Mouse (Mus musculus) embryo, embryonic 9.5 days (tissue): ENCODE data around the gene Nol10.

Experiments
- DNase-seq: peaks from one replicate; pipeline ENCODE4 v3.0.0-alpha.2; 2017; ENCODE audit errors: extremely low spot score

Nol10 gene

DNA sequence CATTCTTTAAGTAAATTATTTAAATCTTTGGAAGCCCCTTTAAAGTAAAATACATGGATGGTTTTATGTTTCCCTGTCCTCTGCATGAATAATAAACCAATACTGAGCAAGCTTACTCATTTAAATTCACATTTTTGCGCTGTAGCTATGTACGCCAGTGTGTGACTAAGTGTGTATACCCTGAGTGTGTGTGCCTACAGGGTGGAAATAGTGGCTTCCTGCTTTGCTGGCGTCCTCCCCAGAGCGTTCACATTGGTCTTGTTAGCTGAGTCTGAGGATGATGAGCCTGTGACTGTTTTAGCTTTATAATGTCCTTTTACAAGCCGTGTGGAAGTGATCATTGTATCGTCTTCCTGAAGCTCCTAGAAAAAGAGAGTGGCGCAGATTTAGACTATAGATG lies 60.1 kb downstream of the Nol10 start:
- no peak for DNase-seq

DNA sequence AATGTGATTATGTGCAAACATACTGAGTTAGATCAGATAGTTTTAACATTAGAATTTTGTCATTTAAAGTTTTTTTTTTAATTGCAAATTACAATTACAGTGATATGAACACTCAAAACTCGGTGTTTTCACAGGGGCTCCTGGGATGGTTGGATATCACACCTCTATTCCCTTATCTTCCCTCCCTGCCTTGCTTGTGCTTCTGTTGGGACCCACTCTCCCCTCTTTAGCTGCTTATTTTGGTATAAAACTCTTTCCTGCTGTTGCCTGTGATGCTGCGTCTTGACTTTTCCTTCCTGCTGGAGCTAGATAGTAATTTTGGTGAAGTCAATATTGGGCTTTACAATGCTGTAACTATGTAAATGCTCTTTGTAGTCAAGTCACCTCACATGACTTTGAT lies 63.0 kb downstream of the Nol10 start:
- DNase-seq = no peak

DNA sequence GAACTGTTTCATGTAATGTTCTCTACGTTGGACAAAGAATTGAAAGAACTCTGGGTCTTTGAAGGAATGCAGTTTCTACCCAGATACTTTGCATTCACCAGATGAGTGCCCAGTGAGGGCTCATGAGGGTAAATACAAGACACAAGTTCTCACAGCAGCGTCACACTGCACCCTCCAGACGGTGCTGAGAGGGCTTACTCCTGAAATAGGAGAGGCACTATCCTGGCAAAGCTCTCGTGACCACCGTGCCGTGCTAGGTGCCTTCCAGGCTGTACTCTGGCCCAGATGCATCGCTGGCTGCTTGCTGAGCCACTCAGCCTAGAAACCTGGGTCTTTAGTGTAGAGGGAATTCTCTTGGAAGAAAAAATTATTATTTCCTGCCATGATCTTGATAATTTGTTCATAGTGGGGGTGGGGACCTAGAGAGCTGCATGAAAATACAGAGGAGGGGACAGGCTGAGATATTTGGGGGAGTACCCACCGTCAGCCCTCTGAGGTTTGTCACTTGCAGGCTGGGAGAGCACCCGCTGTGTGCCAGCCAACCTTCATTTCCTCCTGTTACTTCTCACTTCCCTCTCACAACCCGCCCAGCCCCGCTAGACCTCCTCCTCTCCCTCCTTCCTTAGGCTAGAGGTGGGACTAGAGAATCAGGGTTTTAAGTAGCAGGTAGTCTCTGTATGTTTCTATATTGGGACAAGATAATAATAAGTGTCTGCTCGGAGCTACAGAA lies 63.7 kb downstream of the Nol10 start:
- DNase-seq = no peak

DNA sequence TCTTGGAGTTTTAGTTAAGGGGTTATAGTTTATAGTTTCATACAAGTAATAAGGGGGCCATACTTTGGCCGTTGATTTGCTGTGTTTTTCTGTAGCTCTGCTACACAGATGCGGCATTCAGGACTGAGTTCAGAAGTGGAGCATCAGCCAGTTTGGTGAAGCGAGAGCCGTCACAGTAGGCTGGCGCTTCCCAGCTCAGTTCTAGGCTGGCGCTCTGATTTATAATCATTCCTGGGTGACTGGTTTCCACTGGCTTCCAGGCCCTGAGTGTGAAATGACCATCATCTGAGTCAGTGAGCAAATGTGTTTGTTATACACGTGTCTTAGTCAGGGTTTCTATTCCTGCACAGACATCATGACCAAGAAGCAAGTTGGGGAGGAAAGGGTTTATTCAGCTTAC lies 66.5 kb downstream of the Nol10 start:
- DNase-seq = no peak

DNA sequence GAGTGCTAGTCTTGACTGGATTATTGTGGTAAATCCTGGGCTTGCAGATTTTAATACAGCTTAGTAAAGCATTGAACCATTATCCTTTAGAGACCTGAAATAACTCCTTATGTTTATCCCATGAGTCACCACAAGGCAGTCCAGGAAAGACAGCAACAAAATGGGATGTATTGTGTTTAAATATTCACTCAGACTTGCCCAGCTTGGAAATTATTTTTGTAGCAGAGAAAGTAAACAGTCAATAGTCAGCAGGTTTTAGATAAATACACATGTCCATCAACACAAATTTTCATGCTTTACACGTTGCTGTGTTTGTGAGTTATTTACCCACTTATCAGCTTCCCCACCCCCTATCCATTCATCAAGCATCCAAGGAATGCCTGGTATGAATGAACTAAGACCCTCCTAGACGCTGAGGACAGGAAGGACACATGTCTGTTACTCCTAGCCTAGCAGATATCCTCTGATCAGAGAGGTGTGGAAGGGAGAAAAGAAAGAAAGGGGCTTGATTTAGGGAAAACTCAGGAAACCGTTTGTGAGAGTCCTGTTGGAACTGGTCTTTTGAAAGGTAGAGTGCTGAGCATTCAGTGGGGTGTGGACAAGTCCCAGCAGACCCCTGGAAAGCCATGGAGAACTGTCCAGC lies 72.0 kb downstream of the Nol10 start:
- no peak for DNase-seq

DNA sequence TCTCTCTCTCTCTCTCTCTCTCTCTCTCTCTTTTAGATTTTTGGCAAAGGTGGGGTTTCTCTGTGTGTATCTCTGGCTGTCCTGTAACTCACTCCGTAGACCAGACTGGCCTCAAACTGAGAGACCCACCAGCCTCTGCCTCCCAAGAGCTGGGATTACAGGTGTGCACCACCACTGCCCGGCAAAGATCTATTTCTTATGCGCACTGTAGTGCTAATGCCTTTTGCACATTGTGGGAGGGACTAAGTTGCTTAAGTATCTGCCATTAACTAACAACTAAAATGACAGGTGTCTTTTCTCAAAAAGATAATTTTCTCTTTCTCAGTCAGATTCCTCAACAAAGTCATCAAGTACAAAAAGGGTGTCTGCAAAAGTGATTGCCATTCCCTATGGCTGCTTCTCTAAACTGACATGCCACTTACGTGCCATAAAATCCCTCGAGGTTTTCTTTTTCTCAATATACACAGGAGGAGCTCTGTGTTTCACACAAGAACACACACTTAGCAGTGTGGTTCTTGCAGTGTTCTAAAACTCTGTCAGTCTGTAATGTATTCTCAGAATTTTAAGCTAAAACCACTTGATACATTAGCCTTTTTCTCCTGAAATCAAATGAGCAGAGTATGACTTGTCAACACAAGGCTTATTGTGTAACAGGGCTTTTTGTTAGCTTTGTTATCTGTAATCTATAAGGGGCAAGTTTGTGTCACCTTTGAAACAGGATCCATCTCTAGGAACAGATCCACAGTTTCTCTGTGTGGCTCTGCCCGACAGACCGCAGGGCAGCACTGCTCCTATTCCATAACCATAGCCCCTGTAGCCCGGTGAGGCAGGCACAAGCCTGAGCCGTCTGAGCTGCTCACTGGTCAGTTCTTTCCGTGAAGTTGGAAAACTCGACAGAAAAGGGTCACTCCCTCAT lies 77.3 kb downstream of the Nol10 start:
- no peak for DNase-seq

DNA sequence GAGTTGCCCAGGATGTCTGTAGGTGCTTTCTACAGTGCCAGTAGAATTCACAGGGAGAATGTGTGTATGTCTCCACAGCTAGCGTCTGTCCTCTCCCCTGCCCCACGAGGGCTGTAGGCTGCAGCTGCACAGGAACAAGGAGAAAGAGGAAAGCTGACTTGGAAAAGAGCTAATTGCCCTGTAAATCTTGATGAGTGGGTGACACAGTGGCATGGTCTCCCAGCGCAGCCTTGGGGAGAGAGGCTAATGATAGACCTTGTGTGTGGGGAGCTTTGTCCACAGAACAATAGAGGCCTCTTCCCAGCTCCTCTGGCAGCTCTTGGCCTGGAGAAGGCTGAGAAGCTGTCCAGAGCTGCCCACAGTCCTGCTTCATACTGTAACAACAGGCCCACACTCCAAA lies 78.5 kb downstream of the Nol10 start:
- no peak for DNase-seq

DNA sequence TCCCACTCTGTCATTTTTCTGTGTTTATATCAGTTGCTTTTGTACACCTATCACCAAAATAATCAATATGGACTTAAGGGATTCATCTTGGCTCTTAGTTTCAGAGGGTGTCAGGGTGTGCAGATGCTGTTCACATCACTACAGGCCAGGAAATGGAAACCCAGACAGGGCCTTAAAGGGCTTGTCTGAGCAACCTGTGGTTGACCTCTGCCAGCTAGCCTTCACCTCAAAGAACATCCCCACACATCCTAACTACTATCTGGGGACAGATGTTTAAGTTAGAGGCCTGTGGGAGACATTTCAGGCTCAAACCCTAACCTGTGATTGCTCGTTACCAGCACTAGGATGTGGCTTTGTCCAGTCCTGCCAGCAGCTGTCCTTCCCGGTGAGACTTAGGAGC lies 82.3 kb downstream of the Nol10 start:
- no peak for DNase-seq

DNA sequence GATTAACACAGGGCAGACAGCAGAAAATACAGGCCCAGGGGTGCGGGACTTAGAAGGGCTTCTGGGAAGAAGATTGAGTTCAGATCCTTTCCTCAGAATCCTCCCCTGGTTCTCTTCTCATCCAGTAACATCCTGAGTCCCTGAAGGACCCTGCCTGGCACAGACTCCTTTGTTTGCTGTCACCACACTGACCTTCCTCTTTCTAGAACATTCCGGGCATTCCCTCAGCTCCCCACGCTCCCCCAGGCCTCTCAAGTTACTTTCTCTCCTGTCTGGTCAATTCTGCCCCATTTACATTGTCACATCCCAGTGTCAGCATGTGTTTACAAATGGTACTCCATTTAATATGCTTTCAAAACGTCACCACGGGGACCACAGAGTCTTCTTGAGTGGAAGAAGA lies 82.9 kb downstream of the Nol10 start:
- DNase-seq = no peak

DNA sequence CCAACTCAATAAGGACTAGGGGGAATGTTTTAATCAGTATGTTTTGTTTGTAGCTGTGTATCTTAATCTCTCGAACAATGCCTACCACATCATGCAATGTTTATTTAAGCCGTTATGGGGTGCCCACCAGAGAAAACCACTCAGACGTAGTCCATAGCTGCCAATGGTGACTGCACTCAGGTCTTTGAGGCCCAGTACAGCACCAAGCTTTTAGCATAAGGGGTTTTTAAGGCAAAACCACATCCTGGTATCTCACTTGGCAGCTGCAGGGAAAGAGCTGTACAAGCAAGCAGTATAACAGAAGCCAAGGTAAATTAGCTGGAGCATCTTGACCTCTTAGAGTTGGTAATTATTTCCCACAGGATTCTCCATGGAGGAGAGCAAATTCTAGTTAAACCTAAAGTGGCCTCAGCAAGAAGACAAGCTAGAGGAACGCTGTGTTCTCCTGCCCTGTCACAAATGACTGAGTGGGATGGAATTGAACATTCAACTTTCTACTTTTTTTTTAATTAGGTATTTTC lies 83.6 kb downstream of the Nol10 start:
- DNase-seq = no peak

DNA sequence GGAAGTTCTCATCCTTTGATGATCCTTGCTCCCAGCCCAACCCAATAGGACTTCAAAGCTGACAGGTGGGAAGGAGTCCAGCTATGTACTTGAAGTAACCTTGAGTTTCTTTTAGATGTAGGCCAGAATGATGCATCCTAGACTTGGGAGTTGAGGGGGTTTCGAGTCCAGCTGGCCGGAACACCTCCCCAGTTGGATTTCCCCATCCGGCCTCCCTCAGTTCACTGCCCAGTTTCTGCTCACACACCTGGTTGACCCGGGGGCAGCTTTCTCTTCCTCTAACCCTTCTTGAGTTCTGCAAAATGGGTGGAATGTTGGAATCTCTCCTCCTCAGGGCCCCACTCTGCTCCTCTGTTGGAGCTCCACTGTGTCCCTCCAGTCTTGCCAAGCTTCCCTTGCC lies 85.5 kb downstream of the Nol10 start:
- DNase-seq = no peak

DNA sequence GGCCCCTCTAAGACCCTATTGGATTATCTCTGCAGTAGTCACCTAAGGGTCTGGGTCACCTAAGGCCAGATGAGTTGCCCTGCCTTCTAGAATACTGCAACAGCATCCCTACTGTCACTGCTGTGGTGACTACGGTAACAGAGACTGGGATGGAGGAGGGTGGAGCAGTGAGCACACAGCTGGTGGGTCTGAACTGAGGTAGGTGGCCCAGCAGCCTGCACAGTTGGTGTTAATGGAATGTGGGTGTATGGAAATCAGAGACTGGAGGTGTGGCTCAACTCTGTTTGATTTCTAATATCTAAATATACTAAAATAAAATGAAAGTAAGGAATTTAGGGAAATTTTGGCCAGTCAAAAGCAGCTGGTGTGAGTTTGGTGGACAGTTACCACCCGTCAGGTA lies 88.2 kb downstream of the Nol10 start:
- no peak for DNase-seq

DNA sequence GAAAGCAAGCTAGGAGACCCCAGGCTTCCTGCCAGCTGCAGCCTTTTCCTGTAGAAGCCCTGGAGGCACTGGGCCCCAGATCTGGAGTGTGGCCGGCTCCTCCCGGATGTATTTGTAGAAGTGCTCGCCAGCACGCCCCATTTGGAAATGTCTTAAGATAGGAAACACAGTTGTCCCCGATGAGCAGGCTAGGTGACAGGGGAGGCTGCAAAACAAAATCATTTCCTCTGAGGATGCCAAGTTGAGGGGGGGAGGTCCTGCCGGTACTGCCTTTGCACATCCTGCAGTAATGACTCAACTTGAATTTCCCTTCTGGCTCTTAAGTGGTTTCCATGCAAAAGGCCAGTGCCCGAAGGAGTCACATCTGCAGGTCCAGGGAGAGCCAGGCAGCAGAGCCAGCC lies 92.0 kb downstream of the Nol10 start:
- no peak for DNase-seq

DNA sequence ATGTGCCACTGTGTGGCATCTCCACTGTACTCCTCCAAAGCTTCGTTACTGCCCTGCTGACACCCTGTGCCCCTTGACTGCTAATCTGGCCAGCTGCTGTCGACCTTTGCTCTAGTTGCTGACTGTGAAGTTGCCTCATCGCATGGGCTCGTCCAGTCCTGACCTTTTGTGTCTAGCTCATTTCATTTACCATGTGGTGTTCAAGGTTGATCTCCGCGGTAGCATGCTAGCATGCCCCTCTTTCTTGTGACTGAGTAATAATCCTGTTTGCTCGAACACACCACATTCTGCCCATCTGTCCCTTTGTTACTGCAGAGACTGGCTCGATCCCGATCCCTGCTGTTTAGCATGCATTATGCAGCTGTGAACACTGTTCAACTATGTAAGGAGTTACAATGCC lies 93.2 kb downstream of the Nol10 start:
- DNase-seq = no peak

DNA sequence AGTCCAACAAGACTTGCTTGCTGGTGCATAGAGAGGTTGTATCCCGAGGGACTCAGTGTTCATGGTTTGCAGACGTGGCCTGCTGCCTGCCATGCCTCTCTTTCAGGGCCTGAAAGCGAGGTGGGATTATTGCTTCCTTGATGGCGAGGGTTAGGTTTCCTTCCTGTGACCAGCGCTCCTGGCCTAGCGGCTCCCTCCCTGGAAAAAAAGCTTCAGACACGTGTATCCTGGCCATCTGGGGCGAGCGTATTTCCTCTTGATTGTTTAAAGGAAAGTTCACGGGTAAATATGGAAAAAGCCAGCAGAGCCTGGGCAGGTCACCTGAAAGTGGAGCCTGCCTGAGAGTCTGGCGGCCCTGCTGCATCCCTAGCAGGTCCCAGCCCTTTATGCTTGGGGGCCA lies 96.1 kb downstream of the Nol10 start:
- no peak for DNase-seq

DNA sequence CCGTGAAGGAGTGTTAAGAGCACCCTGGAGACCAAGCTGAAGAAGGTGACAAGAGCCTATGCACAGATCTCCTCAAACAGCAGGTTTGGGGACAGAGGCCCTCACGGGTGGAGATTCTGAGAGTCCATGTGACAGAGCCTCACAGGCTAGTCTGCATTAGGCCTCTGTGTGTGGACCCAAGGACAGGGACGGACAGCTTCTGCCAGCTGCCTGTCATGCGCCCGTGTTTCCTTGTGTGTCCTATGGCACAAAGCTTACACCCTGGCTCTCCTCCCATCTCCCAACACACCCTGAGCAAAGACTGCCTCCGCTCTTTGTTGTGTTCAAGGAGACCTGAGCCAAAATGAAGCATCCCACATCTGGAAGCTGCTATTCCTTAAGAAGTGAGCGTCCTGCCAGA lies 97.0 kb downstream of the Nol10 start:
- no peak for DNase-seq

DNA sequence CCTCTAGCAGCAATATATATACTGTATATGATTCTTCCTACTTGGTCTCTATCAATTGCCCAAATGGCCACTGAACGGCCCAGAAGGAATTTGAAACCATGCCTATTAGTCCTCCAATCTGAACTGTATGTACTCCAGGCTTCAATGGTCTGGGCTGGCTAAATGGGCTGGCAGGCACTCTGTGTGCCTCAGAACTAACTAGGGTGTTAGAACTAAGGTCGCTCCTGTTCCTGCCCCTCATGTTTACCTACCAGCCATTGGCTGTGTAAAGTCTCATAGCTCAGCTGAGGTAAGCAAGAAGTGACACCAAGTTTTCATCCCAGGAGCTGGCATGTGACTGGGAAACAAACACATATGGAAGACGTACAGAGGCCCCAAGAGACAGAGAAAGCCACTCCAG lies 100.5 kb downstream of the Nol10 start:
- no peak for DNase-seq

DNA sequence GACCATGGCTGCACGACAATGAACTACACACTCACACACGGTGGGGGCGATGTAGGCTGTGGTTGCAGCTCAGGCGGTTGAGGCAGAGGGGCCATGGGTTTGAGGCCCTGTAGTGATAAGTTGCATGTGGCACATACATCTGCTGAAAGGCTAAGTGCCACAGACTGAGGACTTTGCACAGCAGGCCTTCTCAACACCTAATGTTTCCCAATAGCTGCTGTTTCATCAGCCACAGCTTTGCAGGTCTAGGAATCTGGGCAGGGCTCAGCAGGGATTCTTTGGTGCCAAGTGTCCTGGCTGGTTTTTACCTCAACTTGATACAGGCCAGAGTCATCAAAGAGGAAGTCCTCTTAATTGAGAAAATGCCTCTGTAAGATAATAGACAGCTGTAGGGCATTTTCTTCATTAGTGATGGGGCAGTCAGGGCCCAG lies 101.4 kb downstream of the Nol10 start:
- DNase-seq = no peak

DNA sequence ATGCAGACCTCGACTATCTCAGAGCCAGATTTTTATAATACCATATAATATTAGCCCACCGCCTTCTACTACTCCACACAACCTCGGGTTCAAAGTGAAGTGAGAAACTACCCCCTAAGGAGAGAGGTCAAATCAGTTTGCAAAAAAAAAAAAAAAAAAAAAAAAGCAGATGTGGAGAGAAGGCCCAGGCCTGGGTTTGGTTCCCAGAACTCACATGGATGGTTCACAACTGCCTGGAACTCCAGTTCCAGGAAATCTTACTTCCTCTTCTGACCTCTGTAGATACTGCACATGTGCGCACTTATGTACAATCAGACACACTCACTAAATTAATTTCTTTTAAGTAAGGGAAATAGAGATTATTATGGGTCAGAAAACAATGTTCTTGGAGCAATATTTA lies 102.2 kb downstream of the Nol10 start:
- DNase-seq = no peak

DNA sequence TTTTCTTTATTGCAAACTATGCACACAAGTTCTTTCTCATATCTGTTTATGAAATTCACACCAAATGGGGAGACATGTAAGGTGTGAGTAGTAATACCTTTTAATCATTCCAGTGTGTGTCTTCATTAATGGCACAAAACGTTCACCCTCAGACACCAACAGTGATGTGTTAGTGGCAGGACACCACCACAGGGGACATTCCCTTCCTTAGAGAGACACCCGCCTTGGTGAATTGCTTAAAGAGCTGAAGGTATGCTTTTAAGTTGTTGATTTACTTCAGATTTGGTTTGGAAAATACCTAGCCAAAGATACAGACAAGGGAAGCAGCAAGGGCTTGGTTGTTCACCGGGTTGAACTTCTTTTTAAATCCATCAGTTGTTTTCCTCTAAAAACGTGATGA lies 102.7 kb downstream of the Nol10 start:
- DNase-seq = no peak

DNA sequence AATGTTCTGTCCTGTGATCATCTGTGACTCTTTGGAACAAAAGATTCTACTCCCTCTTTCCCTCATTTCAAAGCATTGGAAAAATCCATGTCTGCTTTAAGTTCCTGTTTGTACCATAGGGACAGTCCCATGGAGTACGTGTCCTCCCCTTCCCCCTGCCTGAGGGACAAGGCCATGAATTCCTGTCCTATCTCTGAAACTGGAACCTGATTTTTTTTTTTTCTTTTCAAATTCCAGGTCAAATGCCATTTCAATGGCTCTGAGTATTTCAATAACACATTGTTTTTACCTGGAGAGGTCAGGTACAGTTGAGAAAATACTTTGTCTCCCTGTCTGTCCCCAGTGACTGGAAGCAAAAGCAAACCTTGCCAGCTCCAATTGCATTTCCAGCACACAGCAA lies 104.0 kb downstream of the Nol10 start:
- no peak for DNase-seq

DNA sequence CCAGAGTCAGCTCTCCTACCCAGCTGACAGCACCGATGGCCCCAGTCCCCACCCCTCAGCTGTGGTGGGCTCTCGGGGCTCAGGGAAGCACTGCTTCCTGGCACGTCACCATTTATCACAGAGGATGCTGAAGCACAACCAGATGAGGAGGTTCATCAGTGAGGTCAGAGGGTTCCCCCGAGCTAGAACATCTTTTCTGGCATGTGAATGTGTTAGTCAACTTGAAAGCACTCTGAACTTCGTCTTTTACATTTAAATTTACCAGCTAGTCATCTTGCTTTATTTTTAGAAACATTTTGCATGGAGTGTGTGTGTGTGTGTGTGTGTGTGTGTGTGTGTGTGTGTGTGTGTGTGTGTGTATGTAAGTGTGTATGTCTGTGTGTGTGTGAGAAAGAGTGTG lies 105.7 kb downstream of the Nol10 start:
- DNase-seq = no peak

DNA sequence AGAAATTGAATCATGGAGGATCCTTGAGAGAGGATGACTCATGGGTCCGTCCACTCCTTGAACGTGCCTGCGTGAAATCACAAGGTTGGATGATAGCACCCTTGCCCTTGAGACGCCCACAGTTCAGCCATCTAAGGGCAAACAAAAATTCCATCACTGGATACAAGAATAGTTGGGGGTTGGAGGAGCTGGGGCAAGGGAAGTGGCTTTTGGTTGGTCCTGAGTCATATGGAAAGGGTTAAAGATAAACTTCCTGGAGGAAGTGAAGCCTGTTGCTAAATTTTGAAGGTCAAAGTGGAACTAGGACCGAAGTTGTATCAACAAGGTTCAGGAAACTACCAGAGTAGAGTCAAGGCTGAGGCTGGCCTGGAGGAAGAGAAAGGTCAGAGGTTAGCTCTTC lies 106.8 kb downstream of the Nol10 start:
- DNase-seq = no peak
